Mouse (Mus musculus) forebrain, embryonic 10.5 days (tissue): Measurements from ENCODE around the gene Hnrnpll. TPM values are rescaled to one million over a fixed set of nuclear protein-coding genes. Genes with fewer than 3 reads are reported as not detected.
A peak's percentile ranks its signal among the peaks of the same experiment; 100 is the strongest.

ENCODE experiments used
- DNase-seq: peaks from one replicate; pipeline ENCODE4 v3.0.0-alpha.2; 2017; ENCODE audit warnings: low spot score; ENCODE audit errors: extremely low spot score
- H3K27ac ChIP-seq: fragments of 300-500 bp; sonication (generic); 2 replicates; pipeline ENCODE4 v1.5.1; 2016; ENCODE audit warnings: mild to moderate bottlenecking
- H3K27me3 ChIP-seq: fragments of 300-500 bp; sonication (generic); 2 replicates; pipeline ENCODE4 v1.6.1; 2016; ENCODE audit warnings: mild to moderate bottlenecking; ENCODE audit not compliant: poor library complexity, severe bottlenecking
- H3K36me3 ChIP-seq: fragments of 300-500 bp; sonication (generic); replicated peaks from 2 replicates; pipeline ENCODE4 v1.6.1; 2016; ENCODE audit warnings: mild to moderate bottlenecking, moderate library complexity
- H3K4me1 ChIP-seq: fragments of 300-500 bp; sonication (generic); 2 replicates; pipeline ENCODE4 v1.6.1; 2016
- H3K4me3 ChIP-seq: fragments of 300-500 bp; sonication (generic); 2 replicates; pipeline ENCODE4 v1.5.1; 2016; ENCODE audit warnings: mild to moderate bottlenecking, moderate library complexity
- H3K9me3 ChIP-seq: fragments of 300-500 bp; sonication (generic); 2 replicates; pipeline ENCODE4 v1.6.1; 2016; ENCODE audit warnings: mild to moderate bottlenecking, moderate library complexity
- WGBS: fragments of 180-500 bp; shearing (Covaris S2); methylation state at CpG from one replicate; pipeline ENCODE4 v1.1.7; 2016; 5-methylcytosine and 5-hydroxymethylcytosine counted together
- polyA plus RNA-seq: library from polyadenylated mRNA; unstranded; fragments of >200 nt; fragmentation: Nextera tagmentation; extraction: Ambion mirVana; gene quantifications from 2 replicates; pipeline ENCODE4 v1.2.1, GENCODE M21; 2016

Hnrnpll gene
- polyA plus RNA-seq, 1 experiment from 2014 or later = 86.2 TPM

DNA sequence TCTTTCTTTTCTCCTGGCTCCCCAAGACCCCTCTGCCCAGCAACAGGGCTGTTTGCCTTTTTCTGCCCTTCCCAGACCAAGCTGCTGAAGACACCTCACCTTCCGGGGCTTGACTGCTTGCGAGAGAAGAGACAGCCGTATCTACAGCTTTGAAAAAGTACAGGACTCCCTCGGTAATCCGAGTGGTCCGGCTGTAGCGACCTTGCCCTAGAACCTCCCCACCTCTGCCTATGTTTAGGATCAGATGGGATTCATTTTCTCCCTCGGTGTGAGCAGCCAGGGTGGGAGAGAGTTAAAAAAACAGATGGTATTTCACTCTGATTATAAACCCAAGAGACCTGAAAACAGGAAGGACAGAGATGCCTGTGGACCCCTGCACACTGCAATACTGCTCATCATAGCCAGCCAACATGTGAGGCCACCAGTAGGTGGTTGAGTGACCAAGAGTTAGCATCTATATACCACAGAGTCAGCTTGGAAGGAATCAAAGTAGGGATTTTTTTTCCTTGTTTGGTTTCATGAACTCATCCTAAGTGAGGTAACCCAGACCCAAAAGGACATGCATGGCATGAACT lies 79.1 kb downstream of the Hnrnpll start:
- Histone ChIP-seq H3K4me3 (no peak overlapping the region), H3K36me3 (no peaks in the 10 kb centered on the region), H3K27me3 (peaks cover 4% of the 10 kb centered on the region; the same call in 1 of the 2 replicates), H3K27ac (no peak overlapping the region), H3K4me1 (peaks cover 19% of the 10 kb centered on the region), H3K9me3 (no peaks in the 10 kb centered on the region)
- 63% methylated on average over 8 of the region's 8 CpGs for WGBS
- no peak for DNase-seq

DNA sequence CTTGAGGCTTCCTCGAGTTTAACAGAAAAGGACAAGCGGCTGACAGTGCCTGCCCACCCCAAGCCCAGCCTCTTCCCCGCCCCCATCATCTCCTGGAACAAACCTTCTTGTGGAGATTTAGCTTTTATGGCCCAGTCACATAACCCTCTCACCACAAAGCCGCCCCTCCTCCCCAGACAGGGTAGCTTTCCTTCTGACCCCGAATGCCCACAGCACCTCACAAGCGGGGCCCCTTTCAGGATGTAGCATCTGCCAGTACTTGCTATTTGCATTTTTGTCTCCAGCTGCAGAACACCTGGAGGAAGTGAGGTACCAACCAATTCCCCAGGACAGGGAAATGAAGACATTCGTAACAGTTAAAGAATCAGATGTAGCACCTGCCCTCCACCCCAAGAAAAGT lies 79.6 kb downstream of the Hnrnpll start:
- peaks cover 4% of the 10 kb centered on the region; the same call in 1 of the 2 replicates for H3K27me3 ChIP-seq
- no peak overlapping the region for H3K4me3 ChIP-seq
- peak overlapping the region; percentile 4; the same call in 1 of the 2 replicates for H3K27ac ChIP-seq
- no peaks in the 10 kb centered on the region for H3K9me3 ChIP-seq
- DNase-seq = no peak
- H3K4me1 ChIP-seq = peaks cover 19% of the 10 kb centered on the region
- no peaks in the 10 kb centered on the region for H3K36me3 ChIP-seq
- WGBS = 41% methylated on average over 7 of the region's 7 CpGs

DNA sequence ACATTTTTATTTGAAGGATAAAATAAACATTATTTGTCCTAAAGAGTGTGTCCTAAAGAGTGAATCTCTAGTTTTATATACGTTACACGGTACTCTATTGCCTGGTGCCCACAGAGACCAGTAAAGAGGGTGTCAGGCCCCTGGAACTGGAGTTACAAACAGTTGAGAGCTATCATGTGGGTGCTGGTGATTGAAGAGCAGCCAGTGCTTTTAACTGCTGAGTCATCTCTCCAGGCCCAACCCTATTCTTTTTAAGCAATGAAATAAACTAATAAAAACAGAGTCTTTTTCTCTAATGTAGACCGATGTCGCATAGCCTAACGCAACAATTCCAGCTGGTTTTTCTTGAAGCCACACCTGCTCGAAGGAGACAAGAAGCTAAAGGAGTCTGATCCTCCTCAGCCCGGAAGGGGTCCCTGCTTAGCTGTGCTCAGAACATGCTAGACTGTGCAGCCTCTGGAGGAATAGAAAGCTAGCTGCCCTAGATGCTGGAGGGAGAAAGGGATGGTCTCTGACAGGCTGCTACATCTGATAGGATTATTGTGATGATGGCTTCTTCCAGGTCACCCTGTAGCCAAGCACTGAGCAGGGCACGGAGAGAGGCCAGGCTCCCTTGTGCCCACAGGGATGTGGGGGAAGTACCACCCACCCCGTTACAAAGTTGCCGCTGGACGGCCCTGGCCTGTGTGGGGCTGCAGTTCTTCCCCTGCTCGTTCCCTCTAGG lies 80.2 kb downstream of the Hnrnpll start:
- WGBS = 75% methylated on average over 12 of the region's 12 CpGs
- Histone ChIP-seq H3K4me1 (peaks cover 24% of the 10 kb centered on the region), H3K27me3 (peaks cover 6% of the 10 kb centered on the region; the same call in 1 of the 2 replicates), H3K36me3 (no peaks in the 10 kb centered on the region), H3K27ac (peak overlapping the region; percentile 4; the same call in 1 of the 2 replicates), H3K4me3 (no peak overlapping the region), H3K9me3 (no peaks in the 10 kb centered on the region)
- DNase-seq = no peak

DNA sequence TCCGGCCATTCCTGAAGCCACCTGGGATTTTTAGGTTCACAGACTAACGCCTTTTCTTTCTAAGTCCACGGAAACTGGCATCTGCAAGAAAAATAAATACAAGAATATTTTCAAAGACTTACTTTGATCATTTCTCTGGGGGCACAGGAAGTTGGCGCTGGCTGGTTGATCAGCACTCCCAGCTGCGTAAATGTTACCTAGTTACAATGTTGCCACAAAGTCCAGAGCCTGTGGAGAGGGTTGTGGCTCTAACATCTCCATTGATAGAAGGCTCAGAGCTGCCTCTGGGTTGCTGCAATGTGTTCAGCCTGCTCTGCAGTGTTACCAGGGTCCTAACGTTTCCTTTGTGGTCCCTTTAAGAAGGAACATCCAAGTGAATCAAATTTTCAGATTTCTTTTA lies 80.8 kb downstream of the Hnrnpll start:
- Histone ChIP-seq H3K27me3 (peaks cover 12% of the 10 kb centered on the region; the same call in 1 of the 2 replicates), H3K9me3 (no peaks in the 10 kb centered on the region), H3K36me3 (no peaks in the 10 kb centered on the region), H3K4me1 (peaks cover 29% of the 10 kb centered on the region), H3K4me3 (no peak overlapping the region), H3K27ac (no peak overlapping the region)
- no peak for DNase-seq
- 85% methylated on average over 6 of the region's 6 CpGs for WGBS

DNA sequence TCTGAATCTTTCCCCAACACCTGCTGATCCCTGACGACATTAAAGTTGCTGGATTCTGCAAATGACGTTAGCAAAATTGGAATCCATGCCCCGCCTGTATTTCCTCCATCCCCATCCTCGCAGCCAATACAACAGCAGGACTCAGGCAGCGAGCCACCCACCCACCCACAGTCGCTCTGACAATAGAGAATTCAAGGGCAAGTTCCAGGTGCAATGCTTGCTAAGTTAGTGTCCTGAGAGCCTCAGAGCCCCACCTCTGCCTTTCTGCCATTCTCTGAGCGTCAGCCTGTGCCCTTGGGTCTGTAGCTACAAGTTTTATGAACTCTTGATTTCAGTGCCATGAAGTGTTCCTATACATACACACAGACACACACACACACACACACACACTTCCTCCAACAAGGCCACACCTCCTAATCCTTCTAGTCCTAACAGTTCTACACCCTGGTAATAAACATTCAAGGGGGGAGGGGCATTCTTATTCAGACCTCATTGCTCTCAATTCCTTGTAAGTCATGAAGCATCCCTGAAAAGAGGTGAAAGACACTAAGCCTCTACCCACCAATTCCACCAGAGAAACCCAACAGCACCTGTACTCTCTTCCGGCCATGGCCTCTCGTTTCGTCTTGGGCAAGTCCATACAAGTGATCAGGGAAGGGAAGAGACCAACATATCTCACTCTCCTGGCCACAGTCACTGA lies 81.6 kb downstream of the Hnrnpll start:
- 88% methylated on average over 10 of the region's 10 CpGs for WGBS
- Histone ChIP-seq H3K27me3 (peaks cover 13% of the 10 kb centered on the region; the same call in 1 of the 2 replicates), H3K4me1 (peaks cover 37% of the 10 kb centered on the region)

More for the DNA sequence above, 81.6 kb downstream of the Hnrnpll start:
- DNase-seq = no peak
- no peak overlapping the region for H3K27ac ChIP-seq
- no peak overlapping the region for H3K4me3 ChIP-seq
- H3K9me3 ChIP-seq = no peaks in the 10 kb centered on the region
- no peaks in the 10 kb centered on the region for H3K36me3 ChIP-seq

Other genes with a start within 250 kb of the Hnrnpll start
- gene Atl2, start 166.2 kb downstream of the Hnrnpll start, polyA plus RNA-seq = 38.9 and 39.8 TPM in 2 replicates
- gene Galm, start 65.1 kb upstream of the Hnrnpll start, polyA plus RNA-seq = 13.4 and 15.5 TPM in 2 replicates
- 917 and 919 TPM in 2 replicates for gene Srsf7, start 145.0 kb upstream of the Hnrnpll start, polyA plus RNA-seq
- 0.09 and 0.20 TPM in 2 replicates for gene Ttc39d, start 145.1 kb upstream of the Hnrnpll start, polyA plus RNA-seq
- gene Gemin6, start 162.1 kb upstream of the Hnrnpll start, polyA plus RNA-seq = 64.1 and 66.8 TPM in 2 replicates
- gene Morn2, start 227.9 kb upstream of the Hnrnpll start, polyA plus RNA-seq = 31.4 and 35.1 TPM in 2 replicates
- gene Dhx57, start 228.1 kb upstream of the Hnrnpll start, polyA plus RNA-seq = 15.0 and 16.3 TPM in 2 replicates
- 0.20 and 0.97 TPM in 2 replicates for gene Arhgef33, start 245.1 kb upstream of the Hnrnpll start, polyA plus RNA-seq